Mouse (Mus musculus) liver (tissue): ENCODE data around the gene Wdr37.

ENCODE experiments used
- DNase-seq: peaks from one replicate; pipeline ENCODE4 v3.0.0-alpha.2; 2020; ENCODE audit warnings: mixed read lengths

The Wdr37 gene

DNA sequence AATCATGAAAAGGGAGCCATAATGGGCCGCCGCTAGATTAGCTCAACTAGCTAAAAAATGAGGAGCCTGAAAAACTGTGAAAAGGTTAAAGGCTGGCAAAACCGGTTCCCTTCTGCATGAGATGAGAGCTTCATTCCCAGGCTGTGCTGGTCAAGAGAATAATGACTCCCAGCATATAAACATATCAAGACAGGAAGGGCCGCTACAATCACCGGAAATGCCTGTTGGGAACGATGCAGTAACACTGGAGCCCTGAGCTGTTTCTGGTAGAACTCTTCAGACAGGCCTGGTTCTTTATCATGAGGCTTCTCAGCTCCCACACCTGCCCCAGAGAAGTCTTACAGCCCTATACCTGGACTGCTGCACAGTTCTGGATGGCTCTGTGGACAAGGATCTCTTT, 31.8 kb downstream of the Wdr37 start:
- DNase-seq: no peak

DNA sequence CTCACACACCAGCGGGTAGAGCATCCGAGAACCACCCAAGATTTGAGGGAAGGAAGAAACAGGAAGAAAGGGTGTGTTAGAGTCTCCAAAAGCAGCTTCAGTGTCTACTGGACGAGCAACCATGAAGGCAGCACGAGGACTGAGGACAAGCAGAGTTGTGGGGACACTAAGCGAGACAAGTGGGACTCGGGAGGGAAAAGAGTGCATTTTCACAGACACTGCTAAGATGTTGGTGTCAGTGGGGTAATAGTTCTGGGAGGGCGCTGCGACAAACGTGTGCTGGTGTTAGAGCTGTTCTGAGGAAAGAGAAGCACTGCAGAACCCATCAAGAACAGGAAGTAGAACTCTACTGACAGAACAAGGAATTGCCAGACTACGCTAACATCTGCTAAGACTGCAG, 32.6 kb downstream of the Wdr37 start:
- DNase-seq: no peak

DNA sequence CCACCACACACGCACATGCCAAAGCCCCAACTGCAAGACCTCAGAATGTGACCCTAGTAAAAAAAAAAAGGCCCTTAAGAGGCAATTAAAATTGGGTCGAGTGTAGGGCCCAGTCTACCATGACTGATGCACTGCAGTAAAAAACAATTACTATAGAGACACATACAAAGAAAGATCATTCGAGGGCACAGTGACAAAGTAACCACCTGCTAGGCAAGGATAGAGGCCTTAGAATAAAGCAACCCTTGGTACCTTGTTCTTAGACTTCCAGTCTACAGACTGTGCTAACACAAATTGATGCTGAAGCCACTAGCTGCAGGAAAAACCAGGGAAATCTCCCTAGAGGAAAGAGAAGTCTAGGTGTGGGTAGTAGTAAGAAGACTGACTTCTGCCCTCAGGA, 33.3 kb downstream of the Wdr37 start:
- DNase-seq: no peak

DNA sequence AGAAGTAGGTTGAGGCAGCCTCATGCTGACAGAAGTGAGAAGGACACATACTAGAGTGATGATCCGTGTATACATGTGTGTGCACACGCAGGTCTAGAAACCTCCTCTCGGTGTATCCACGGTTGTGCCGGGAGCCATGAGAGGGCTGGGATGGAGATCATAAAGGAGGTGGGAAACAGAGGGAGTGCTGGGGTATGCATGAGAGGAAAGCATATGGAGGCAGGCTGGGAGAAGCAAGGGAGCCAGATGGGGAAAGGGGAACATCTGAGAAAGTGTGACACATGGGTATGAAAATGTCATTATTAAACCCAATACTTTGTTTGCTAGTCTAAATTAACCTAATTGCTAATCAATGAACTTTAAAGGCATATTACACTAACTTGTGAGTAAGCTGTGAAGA, 37.1 kb downstream of the Wdr37 start:
- DNase-seq: no peak

DNA sequence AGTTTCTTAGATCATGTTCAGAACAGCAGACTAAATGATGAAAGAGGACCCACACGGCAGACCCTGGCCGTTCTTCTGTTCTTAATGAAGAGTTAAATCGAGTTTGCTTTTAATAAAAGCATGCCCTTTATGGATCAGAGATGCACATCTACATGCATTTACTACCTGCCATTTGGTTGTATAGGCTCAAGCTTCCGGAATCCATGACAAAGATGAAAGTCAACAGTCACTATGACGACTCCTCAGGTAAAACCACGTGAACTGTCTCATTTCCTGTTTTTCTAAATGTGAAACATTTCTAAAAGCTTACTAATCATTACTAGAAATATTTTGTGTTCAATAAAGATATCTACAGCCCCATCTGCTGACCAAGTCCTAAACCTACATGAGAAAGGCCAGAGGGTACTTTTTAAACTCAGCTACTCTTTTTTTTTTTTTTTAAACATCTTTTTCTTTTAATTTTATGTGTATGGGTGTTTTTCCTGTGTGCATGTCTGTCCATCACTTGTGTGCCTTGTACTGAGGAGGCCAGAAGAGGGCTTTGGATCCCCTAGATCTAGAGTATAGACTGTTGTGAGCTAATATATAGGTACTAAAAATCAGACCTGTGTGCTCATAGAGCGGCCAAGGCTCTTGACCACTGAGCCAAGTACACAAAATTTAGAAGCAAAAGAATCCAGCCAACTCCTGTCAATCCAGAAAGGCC, 40.0 kb downstream of the Wdr37 start:
- DNase-seq: no peak

DNA sequence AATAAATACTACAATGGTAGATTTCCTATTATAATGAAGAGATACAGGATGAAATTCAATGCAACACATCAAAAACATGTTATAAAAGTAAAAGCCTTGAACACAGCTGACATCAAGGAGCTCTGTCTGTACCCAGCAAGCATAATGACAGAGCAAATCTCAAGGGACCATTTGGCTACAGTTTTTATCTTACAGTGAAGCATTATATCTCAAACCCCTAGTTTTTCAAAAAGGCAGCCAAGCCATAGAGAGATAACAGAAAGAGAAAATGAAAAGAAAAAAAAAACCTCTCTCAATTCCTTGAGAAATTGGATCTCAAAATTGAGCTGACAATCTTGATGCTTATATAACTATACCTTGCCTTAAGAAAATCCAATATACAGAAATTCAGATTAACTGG, 41.0 kb downstream of the Wdr37 start:
- DNase-seq: no peak

DNA sequence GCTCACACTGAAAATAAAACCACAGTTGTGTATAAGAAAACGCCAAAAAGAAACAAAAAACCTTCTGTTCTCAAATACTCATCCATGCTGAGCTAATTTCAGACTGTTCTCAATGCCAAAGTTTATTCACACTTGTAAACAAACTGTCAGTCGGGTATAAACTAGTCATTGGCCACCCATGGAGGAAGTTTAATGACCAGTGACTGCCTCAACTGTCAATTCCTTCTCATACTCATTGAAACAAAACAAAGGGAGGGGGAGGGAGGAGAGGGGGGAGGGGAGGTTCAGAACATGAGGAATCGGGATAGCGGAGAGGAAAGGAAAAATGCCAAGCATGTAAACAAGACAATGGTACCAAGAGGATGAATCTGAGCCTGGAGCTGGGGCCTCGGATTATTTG, 41.9 kb downstream of the Wdr37 start:
- no peak for DNase-seq

DNA sequence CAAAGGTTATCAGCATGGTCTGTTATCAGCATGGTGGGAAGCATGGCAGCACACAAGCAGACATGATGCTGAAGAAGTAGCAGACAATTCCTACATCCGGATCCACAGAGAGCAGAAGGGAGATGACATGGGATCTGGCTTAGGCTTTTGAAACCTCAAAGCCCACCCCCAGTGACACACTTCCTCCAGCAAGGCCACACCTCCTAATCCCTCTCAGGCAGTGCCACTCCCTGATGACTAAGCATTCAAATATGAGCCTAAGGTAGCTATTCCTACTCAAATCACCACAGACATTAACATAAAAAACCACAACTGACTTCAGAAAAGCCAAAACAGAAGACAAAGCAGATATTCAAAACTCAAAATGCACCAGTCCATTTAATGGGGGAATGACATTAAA, 42.8 kb downstream of the Wdr37 start:
- DNase-seq: no peak

DNA sequence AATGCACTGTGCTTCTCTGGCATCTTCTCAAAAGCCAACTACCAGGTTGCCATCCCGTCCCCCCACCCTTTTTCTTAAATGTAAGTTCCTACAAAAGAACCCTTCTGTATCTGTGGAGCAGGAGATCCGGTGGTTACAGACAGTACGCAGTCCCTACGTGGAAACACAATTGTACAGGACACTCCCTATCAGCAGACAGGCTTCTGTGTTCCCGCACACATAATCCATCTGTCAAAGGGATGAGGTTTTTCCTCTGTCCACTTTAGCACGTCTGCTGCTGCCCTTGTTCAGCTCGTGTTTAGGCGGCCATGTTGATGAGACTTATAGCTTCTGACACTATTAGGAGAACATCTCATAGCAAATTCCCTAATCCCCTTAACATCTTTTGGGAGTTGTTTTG, 48.2 kb downstream of the Wdr37 start:
- no peak for DNase-seq

DNA sequence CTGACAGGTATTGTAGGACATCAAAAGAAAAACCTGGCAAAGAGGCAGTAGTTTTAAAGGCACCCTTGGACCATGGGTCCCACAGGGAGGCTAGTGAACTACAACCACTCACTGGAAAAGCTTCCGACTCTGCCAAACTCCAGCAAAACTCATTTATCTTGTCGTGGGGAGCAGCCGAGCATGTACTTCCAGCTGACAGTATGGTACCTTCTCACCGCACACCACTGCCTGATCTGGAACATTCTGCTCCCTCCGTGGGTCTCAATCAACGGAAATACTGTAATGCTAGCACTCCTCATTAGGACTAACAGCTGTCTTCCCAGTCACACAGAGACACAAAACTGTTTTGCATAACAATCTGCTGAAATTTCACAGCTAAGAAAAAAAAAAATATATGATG, 48.6 kb downstream of the Wdr37 start:
- no peak for DNase-seq

DNA sequence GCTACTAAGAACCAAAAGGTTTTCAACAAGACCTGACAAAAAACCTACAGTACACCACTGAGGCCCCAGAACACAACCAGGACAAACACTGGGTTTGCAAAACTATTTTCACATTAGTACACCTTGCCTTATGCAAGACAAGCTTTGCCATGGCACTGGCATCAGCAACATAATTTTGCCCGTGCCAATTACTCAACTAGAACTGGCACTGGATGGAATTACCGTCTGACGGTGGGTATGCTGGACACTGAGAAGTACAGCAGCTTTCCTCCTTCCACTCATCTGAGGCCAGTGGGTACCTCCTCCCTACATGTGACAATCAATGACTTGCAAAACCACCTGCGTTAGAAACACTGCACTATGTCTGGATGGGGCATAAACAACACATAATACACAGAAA, 49.5 kb downstream of the Wdr37 start:
- DNase-seq: no peak

DNA sequence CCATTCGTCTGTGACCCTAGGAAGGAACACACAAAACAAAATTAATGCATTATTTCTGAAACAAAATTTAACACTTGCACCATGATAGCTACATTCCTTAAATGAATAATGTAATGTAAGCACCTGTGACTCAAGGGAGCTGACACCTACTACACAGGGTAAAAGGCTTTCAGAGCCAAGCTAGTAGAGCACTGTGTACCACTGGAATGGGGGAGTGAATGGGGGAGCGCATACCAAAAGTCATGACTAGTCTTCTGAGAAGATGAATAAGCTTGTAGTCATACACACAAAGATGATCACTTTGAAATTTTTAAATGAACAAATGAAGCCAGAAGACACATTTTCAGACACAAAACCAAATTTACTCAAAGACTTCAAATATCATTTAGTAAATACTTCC, 65.8 kb downstream of the Wdr37 start:
- no peak for DNase-seq

DNA sequence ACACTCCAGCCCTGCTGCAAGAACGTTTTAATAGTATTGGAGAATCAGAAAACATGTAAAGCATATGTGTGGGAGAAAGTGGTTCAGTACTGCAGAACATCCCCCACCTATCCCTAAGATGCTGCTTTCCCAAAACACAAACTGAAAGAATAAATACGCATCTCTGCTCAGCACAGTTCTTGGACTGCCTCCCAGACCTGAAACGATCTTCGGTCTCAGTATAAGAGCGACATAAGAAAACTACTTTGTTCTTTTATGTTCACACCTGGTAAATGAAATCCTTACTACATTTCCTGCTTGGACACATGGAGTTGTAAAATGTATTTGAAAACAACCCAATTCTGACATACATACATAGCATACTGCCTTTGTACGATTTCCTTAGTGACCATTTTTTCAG, 71.1 kb downstream of the Wdr37 start:
- no peak for DNase-seq

DNA sequence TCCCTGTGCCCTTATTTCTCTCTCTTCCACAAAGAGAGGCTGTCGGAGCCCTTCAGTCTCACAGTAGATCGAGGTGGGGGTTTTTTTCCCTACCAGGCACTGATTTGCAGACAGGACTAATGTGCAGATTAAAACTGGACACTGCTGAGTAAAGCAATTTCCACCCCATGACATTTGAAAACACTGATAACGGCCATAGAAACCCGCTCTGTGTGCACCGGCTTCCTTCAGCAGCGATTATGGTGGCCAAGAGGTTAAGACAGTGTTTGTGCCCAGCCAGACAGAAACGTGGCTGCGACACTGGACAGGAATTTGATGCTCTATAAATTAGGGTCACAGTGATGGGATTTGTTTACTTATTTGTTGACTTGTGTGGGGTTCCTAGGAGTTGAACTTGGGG, 78.5 kb downstream of the Wdr37 start:
- DNase-seq: no peak

DNA sequence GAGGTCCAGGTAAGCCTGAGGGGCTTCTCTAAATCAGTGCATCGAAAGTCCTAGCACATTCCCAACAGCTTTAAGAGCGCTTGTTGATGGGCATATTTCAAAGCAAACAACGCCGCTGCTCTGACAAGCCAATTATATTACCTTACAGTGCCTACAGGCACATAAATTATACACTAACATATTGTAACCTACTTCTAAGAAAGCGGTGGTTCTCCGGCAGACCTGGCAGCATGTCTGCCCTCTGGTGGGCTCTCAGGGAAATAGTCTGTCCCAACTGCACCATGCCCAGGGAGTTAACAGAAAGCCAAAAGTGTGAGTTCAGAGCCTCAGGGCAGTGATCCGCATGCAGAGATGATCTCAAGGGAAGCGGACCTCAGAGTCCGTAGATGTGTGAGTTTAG, 86.5 kb downstream of the Wdr37 start:
- peak; percentile 27 for DNase-seq

DNA sequence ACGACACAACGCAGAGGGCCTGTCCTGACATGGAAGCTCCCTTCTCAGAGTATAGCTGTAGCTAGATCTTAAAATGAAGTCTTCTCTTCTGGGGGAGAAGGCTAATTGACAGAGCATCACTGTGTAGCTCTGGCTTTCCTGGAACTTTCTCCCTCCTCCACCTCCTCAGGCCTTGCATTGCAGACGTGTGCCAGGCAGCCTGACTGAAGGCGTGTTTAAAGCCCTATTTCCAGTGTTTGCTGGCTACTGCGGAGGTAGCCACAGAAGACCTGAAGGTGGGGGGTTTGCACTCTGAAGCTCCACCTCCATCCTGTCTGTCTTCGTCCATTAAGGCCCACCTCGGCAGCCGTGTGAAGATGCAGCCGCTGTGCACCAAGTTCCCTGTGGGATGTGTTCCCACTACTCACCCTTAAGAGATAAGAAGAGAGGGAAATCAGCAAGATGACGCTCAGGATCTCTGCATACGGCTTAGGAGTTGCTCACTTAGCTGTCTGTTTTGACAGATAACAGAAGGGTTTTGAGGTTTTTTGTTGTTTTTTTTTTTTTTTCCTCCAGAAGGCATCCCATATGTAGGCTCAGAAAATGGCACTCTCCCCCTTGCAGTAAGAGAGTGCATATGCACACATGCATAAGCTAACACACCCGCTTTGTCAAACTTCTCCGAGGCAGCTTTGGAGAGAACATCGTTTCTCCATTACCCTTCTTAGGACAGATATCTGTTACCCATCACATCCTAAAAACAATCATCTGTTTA, 87.2 kb downstream of the Wdr37 start:
- no peak for DNase-seq

DNA sequence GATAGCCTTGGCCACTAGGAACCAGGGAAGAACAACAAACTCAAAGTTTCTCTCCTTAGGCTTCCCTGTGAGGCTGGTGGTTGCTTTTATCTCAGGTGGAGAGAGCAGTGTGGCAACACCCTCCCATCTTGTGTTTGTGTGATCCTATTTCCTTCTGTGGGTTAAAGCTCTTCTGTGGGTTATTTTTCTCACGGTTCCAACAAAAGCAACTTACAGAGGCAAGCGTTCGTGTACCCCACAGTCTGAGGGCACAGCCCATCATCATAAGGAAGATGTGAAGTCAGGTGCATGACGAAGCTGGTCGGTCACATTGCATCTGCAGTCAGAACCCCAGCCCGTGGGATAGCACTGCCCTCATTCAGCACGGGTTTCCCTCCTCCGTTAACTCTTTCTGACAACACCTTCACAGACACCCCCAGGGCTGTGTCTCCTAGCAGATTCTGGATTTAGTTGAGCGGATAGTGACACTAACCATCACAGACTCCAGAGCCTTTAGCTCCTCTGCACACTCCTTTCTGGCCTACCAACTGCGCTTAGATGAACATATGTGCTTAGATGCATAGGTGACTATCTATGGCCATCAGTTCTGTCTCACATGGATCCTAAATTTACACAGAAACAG, 87.9 kb downstream of the Wdr37 start:
- no peak for DNase-seq

DNA sequence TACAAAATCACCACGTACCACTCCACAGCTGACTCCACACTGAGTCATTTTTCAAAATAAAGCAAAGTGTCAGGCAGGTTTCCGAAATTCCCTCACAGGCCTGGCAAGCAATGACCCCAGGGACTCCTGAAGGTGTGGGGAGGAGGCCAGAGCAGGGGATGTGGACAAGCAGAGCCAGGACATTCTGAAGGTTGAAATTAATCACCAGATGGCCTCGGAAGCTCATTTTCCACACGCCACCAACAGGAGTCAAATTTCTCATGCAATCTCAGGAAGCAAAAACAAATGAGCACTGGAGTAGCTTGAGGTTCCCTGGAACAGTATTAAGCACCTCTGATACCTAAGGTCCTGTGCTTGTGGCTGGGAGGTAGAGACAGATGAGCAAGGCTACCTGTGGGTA, 89.1 kb downstream of the Wdr37 start:
- no peak for DNase-seq

DNA sequence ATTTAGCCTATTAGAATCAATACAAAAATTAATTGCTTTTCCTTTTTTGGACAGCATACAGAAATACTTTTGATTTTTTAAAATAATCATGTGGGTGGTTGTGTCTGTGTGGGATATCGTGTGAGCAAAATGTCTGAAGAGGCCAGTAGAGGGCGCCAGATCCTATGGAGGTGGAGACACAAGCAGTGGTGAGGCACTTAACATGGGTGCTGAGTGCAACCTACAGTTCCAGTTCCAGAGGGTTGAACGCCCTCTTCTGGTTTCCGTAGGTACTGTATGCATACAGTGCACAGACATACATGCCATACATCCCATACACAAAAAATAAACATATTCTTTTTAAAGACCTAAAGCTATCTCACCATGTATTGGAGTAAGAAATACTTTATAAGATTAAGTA, 91.3 kb downstream of the Wdr37 start:
- DNase-seq: peak; percentile 75

DNA sequence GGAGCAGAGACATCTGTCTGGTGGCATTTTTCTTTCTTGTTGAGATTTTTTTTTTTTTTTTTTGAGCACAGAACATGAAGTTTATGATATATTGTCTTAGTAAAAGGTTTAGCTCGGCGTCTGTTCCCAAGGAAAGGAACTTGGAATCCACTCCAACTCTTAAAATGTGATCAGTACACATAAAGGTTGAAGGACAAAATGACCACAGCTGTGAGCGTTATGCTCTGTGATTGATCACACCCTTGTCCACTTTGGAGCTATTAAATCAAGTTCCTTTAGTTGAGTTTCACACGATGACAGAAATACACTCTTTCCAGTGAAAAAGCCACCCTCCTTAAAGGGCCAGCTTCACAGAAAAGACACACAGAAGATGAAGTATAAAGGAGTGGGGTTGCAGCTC, 101.1 kb downstream of the Wdr37 start:
- DNase-seq: no peak

DNA sequence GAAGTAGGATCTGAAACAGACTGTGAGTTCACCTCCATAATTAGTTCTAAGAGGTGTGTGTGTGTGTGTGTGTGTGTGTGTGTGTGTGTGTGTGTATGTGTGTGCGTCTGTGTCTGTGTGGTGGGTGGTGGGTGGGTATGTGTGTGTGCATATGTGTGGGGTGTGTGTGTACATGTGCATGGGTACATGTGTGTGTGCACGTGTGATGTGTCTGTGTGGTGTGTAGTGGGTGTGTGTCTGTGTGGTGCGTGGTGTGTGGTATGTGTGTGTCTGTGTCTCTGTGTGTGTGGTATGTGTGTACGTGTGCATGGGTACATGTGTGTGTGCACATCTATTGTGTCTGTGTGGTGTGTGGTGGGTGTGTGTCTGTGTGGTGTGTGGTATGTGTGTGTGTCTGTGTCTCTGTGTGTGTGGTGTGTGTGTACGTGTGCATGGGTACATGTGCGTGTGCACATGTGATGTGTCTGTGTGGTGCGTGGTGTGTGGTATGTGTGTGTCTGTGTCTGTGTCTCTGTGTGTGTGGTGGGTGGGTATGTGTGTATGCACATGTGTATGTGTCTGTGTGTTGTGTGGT, 102.0 kb downstream of the Wdr37 start:
- no peak for DNase-seq

DNA sequence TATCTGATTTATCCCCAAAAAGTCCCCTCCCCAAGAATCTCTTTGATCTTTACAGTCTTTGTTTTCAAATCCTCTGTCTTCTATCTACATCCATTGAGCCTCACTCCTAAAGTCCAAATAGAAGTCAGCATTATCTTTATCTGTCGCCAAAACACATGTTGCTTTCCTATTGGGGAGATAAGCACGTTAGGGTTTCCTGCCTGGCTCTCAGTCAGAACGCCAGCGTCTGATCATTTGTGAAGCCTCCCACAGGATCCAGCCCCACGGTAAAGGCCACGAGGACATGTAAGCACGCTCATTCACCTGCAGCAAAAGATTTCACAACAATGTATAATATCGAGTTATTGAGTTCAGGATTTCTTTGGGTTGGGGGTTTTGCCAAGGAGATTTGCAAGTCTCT, 110.8 kb downstream of the Wdr37 start:
- peak; percentile 16 for DNase-seq
